Mouse (Mus musculus): Measurements from ENCODE around the gene Ptprn2. TPM values are rescaled to one million over a fixed set of nuclear protein-coding genes. Genes with fewer than 3 reads are reported as not detected.

The Ptprn2 gene
- polyA plus RNA-seq, 1 experiment from 2014 or later: 0.08 TPM

DNA sequence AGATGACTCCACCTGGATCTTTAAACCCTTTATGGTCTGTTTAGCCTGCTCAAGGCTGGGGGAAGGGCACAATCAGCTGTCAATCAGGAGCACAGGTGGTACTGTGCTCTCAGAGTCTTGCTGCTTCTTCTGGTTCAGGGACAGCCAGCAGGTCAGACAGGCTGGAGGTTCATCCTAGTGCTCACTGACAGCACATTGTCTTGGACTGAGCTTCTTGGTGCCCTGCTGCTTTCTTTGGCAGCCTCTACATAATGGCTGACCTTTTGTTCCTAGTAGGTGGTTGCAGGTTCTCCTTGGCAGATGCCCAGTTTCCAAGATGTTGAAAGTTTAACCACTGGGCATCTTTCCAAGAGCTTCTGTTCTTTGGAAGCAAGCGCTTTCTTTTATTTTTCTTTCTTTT, 55.1 kb downstream of the Ptprn2 start:
- Histone ChIP-seq H3K27me3 (ENCODE audit: control insufficient read depth, insufficient read depth, low read length) (no peaks in the 10 kb centered on the region), H3K27ac (ENCODE audit: low read depth, low read length) (no peak overlapping the region), H3K4me2 (replicated peaks; ENCODE audit: low read depth, low read length) (no peak overlapping the region), H3K9me3 (ENCODE audit: control insufficient read depth, low read length) (no peaks in the 10 kb centered on the region), H3K9ac (ENCODE audit: low read depth, low read length) (no peak overlapping the region), H3K4me3 (ENCODE audit: low read length) (no peak overlapping the region), H3K36me3 (ENCODE audit: control insufficient read depth, insufficient read depth, low read length) (no peaks in the 10 kb centered on the region), H3K4me1 (ENCODE audit: control insufficient read depth, insufficient read depth, low read length) (no peaks in the 10 kb centered on the region)
- WGBS: 74% methylated on average over 1 of the region's 1 CpGs
- ATAC-seq (ENCODE audit: low FRiP score, low TSS enrichment): no peak

DNA sequence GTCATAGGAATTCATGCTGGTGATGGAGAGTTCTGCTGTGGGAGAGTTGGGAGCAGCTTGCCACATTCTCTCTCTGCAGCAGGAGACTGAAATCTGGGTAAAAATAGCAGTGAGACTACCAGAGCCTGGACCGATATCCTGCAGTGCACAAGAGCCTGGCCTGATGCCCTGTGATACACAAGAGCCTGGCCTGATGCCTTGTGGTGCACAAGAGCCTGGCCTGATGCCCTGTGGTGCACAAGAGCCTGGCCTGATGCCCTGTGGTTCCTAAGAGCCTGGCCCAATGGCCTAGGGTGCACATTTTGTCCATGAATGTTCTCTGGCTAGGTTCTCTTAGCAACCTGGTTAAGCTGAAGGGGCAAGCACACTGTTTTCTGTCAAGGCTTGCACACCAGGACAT, 64.5 kb downstream of the Ptprn2 start:
- Histone ChIP-seq H3K27me3 (ENCODE audit: control insufficient read depth, insufficient read depth, low read length) (no peaks in the 10 kb centered on the region), H3K36me3 (ENCODE audit: control insufficient read depth, insufficient read depth, low read length) (no peaks in the 10 kb centered on the region), H3K4me3 (ENCODE audit: low read length) (no peak overlapping the region), H3K4me1 (ENCODE audit: control insufficient read depth, insufficient read depth, low read length) (no peaks in the 10 kb centered on the region), H3K27ac (ENCODE audit: low read depth, low read length) (no peak overlapping the region), H3K9me3 (ENCODE audit: control insufficient read depth, low read length) (no peaks in the 10 kb centered on the region), H3K9ac (ENCODE audit: low read depth, low read length) (no peak overlapping the region), H3K4me2 (replicated peaks; ENCODE audit: low read depth, low read length) (no peak overlapping the region)
- ATAC-seq (ENCODE audit: low FRiP score, low TSS enrichment): no peak
- WGBS: 87% methylated on average over 1 of the region's 1 CpGs

DNA sequence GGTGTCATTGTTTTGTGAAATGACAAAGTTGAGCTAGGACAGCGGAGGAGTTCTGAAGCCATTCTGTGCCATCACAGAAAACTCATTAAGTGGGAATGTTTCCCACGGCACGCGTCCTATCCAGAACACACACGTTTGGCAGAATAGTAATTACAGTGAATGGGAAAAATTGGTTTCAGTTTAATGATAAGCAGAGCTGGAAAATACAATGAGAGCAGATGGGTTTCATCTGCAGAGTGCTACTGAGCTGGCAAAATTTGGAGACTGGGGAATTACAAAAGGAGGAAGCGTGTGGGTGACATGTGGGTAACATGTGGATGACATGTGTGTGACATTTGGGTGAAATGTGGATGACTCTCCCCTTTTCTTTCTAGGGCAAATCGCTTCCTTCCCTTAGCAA, 66.0 kb downstream of the Ptprn2 start:
- Histone ChIP-seq H3K4me3 (ENCODE audit: low read length) (no peak overlapping the region), H3K9me3 (ENCODE audit: control insufficient read depth, low read length) (no peaks in the 10 kb centered on the region), H3K4me1 (ENCODE audit: control insufficient read depth, insufficient read depth, low read length) (no peaks in the 10 kb centered on the region), H3K36me3 (ENCODE audit: control insufficient read depth, insufficient read depth, low read length) (no peaks in the 10 kb centered on the region), H3K9ac (ENCODE audit: low read depth, low read length) (no peak overlapping the region), H3K4me2 (replicated peaks; ENCODE audit: low read depth, low read length) (no peak overlapping the region), H3K27me3 (ENCODE audit: control insufficient read depth, insufficient read depth, low read length) (no peaks in the 10 kb centered on the region), H3K27ac (ENCODE audit: low read depth, low read length) (no peak overlapping the region)
- WGBS: 84% methylated on average over 7 of the region's 7 CpGs
- no peak for ATAC-seq (ENCODE audit: low FRiP score, low TSS enrichment)

DNA sequence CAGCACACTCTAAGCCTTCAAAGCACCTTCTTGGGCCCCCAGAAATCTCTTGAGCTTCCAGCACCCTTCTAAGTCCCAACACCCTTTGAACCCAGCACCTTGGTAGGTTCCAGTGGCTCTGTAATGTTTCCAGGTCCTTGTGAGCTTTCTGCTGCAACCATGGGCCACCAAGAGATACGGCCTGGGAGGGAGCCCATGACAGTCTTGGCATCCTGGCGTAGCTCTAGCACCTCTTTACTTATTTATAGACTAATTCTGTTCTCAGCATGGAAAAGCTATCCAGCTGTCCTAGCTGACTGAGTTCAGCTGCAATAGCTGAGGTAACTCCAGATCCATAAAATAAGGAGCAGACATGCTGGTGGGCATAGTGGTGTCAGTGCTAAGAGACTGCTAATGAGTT, 66.8 kb downstream of the Ptprn2 start:
- Histone ChIP-seq H3K4me3 (ENCODE audit: low read length) (no peak overlapping the region), H3K9me3 (ENCODE audit: control insufficient read depth, low read length) (no peaks in the 10 kb centered on the region), H3K4me2 (replicated peaks; ENCODE audit: low read depth, low read length) (no peak overlapping the region), H3K36me3 (ENCODE audit: control insufficient read depth, insufficient read depth, low read length) (no peaks in the 10 kb centered on the region), H3K27me3 (ENCODE audit: control insufficient read depth, insufficient read depth, low read length) (no peaks in the 10 kb centered on the region), H3K4me1 (ENCODE audit: control insufficient read depth, insufficient read depth, low read length) (no peaks in the 10 kb centered on the region), H3K27ac (ENCODE audit: low read depth, low read length) (no peak overlapping the region), H3K9ac (ENCODE audit: low read depth, low read length) (no peak overlapping the region)
- 83% methylated on average over 2 of the region's 2 CpGs for WGBS
- ATAC-seq (ENCODE audit: low FRiP score, low TSS enrichment): no peak

DNA sequence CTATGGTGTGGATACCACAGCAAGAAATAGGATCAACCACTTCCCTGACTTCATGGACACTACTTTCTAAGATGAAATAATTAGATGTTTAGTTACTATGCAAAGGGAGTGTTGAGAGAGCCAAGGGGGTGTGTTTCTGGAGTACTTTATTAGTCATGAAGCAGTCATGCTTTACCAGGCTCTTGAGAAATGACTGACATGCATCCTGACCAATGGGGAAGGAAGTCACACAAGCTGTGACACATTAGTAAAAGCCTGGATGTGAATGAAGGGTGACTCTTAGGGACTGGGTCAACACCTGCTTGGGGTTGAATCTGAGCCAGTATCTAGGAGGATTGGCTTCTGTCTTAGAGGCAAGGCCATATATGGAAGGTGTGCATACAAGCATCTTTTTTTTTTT, 67.8 kb downstream of the Ptprn2 start:
- Histone ChIP-seq H3K4me1 (ENCODE audit: control insufficient read depth, insufficient read depth, low read length) (no peaks in the 10 kb centered on the region), H3K36me3 (ENCODE audit: control insufficient read depth, insufficient read depth, low read length) (no peaks in the 10 kb centered on the region), H3K27ac (ENCODE audit: low read depth, low read length) (no peak overlapping the region), H3K9me3 (ENCODE audit: control insufficient read depth, low read length) (no peaks in the 10 kb centered on the region), H3K4me2 (replicated peaks; ENCODE audit: low read depth, low read length) (no peak overlapping the region), H3K9ac (ENCODE audit: low read depth, low read length) (no peak overlapping the region), H3K4me3 (ENCODE audit: low read length) (no peak overlapping the region), H3K27me3 (ENCODE audit: control insufficient read depth, insufficient read depth, low read length) (no peaks in the 10 kb centered on the region)
- ATAC-seq (ENCODE audit: low FRiP score, low TSS enrichment): no peak

DNA sequence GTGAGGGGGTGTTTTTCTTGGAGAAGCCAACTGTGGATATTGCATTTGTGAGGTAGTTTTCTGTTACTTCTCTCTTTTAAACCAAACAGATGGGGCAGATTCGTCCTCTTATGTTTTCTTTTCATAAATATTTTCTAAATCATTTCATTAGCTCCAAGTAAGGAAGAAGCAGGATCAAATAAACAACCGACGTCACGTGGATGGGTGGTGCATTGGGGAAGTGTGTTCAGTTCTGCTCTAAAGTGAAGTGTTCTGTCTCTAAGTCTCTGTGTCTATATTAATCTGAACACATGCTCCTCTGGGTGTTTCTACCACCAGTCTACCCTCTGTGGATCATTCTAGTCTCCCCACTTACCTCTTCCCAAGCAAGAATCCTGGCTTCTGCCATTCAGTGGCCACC, 70.4 kb downstream of the Ptprn2 start:
- Histone ChIP-seq H3K4me3 (ENCODE audit: low read length) (no peak overlapping the region), H3K4me2 (replicated peaks; ENCODE audit: low read depth, low read length) (no peak overlapping the region), H3K36me3 (ENCODE audit: control insufficient read depth, insufficient read depth, low read length) (no peaks in the 10 kb centered on the region), H3K27me3 (ENCODE audit: control insufficient read depth, insufficient read depth, low read length) (no peaks in the 10 kb centered on the region), H3K9me3 (ENCODE audit: control insufficient read depth, low read length) (no peaks in the 10 kb centered on the region), H3K9ac (ENCODE audit: low read depth, low read length) (no peak overlapping the region), H3K4me1 (ENCODE audit: control insufficient read depth, insufficient read depth, low read length) (no peaks in the 10 kb centered on the region), H3K27ac (ENCODE audit: low read depth, low read length) (no peak overlapping the region)
- ATAC-seq (ENCODE audit: low FRiP score, low TSS enrichment): no peak
- 75% methylated on average over 4 of the region's 4 CpGs for WGBS

DNA sequence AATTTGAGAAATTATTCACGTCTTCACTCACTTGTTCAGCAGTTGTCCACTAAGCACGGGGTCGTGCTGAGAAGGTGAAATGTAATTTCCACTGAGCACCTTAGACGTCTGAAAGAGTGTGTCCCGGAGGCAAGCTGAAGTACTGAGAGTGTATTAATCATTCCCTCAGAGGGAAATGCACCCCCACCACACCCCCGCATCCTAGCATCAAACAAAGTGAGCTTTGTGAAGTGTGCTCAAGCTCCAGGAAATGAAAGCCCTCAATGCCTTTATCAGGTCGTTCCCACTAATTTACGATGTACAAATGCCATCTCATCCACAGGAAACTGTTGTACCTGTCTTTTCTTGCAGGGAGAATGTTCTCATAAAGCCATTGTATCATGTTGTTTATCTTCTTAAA, 78.9 kb downstream of the Ptprn2 start:
- Histone ChIP-seq H3K9me3 (ENCODE audit: control insufficient read depth, low read length) (no peaks in the 10 kb centered on the region), H3K4me1 (ENCODE audit: control insufficient read depth, insufficient read depth, low read length) (no peaks in the 10 kb centered on the region), H3K27me3 (ENCODE audit: control insufficient read depth, insufficient read depth, low read length) (no peaks in the 10 kb centered on the region), H3K9ac (ENCODE audit: low read depth, low read length) (no peak overlapping the region), H3K4me3 (ENCODE audit: low read length) (no peak overlapping the region), H3K4me2 (replicated peaks; ENCODE audit: low read depth, low read length) (no peak overlapping the region), H3K36me3 (ENCODE audit: control insufficient read depth, insufficient read depth, low read length) (no peaks in the 10 kb centered on the region), H3K27ac (ENCODE audit: low read depth, low read length) (no peak overlapping the region)
- 37% methylated on average over 8 of the region's 8 CpGs for WGBS
- no peak for ATAC-seq (ENCODE audit: low FRiP score, low TSS enrichment)

DNA sequence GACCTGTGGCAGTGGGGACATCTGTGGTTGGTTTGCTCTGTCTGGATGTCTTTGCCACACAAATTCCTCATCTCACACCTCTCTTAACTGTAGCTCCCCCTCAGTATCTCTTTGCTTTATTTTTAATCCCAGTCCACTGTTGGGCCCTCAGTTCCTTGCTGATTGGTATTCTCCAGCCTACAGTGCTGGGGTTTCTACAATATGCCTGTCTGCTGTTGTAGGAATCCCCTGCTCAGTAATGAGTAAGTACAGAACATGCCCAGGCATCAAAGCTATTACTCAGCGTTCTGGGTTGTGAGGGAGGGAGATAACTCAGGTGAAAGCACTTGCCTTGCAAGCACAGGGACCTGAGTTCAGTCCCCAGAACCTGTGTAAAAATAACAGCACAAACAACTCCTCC, 81.2 kb downstream of the Ptprn2 start:
- H3K9me3 ChIP-seq (ENCODE audit: control insufficient read depth, low read length): no peaks in the 10 kb centered on the region
- 56% methylated on average over 1 of the region's 1 CpGs for WGBS
- H3K36me3 ChIP-seq (ENCODE audit: control insufficient read depth, insufficient read depth, low read length): no peaks in the 10 kb centered on the region
- H3K9ac ChIP-seq (ENCODE audit: low read depth, low read length): no peak overlapping the region
- no peak overlapping the region for H3K27ac ChIP-seq (ENCODE audit: low read depth, low read length)
- H3K4me2 ChIP-seq (replicated peaks; ENCODE audit: low read depth, low read length): no peak overlapping the region
- no peak overlapping the region for H3K4me3 ChIP-seq (ENCODE audit: low read length)
- H3K4me1 ChIP-seq (ENCODE audit: control insufficient read depth, insufficient read depth, low read length): no peaks in the 10 kb centered on the region
- ATAC-seq (ENCODE audit: low FRiP score, low TSS enrichment): no peak
- no peaks in the 10 kb centered on the region for H3K27me3 ChIP-seq (ENCODE audit: control insufficient read depth, insufficient read depth, low read length)

DNA sequence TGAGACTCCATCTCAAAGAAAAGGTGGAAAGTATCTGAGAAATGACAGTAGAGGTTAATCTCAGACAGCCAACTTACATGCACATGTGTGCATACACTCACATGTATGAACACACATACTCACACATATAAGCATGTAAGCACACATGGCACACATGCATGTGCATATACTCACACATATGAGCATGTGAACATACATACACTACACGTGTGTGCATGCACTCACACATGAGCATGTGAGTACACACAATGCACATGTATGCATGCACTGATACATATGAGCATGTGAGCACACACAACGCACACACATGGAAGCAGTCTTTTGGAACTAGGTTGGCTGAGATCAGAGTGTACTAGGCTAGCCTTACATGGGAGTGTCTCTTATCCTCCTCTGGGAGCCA, 81.7 kb downstream of the Ptprn2 start:
- WGBS: 81% methylated on average over 2 of the region's 2 CpGs
- H3K4me2 ChIP-seq (replicated peaks; ENCODE audit: low read depth, low read length): no peak overlapping the region

DNA sequence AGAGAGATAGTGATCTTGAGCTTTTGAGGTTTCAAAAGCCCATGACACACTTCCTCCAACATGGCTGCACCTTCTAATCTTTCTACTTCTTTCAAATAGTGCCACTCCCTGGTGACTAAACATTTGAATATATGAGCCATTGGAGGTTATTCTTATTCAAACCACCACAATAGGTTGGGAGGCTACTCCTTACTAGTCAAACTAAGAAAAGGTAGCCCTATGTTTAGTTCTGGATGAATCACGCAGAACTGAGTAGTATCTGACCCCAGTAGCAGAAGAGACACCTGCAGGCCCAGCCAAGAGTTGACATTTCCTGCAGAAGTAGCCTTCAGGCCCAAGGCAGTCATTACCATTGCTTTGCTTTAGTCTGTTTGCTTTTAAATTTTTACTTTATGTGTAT, 84.0 kb downstream of the Ptprn2 start:
- Histone ChIP-seq H3K27ac (ENCODE audit: low read depth, low read length) (no peak overlapping the region), H3K9ac (ENCODE audit: low read depth, low read length) (no peak overlapping the region), H3K4me2 (replicated peaks; ENCODE audit: low read depth, low read length) (no peak overlapping the region), H3K4me1 (ENCODE audit: control insufficient read depth, insufficient read depth, low read length) (no peaks in the 10 kb centered on the region), H3K4me3 (ENCODE audit: low read length) (no peak overlapping the region), H3K9me3 (ENCODE audit: control insufficient read depth, low read length) (no peaks in the 10 kb centered on the region), H3K36me3 (ENCODE audit: control insufficient read depth, insufficient read depth, low read length) (no peaks in the 10 kb centered on the region), H3K27me3 (ENCODE audit: control insufficient read depth, insufficient read depth, low read length) (no peaks in the 10 kb centered on the region)
- 64% methylated on average over 1 of the region's 1 CpGs for WGBS
- ATAC-seq (ENCODE audit: low FRiP score, low TSS enrichment): no peak

More for the DNA sequence above, 81.7 kb downstream of the Ptprn2 start:
- no peaks in the 10 kb centered on the region for H3K36me3 ChIP-seq (ENCODE audit: control insufficient read depth, insufficient read depth, low read length)
- H3K27me3 ChIP-seq (ENCODE audit: control insufficient read depth, insufficient read depth, low read length): no peaks in the 10 kb centered on the region
- H3K27ac ChIP-seq (ENCODE audit: low read depth, low read length): no peak overlapping the region
- no peak overlapping the region for H3K9ac ChIP-seq (ENCODE audit: low read depth, low read length)
- H3K4me3 ChIP-seq (ENCODE audit: low read length): no peak overlapping the region
- ATAC-seq (ENCODE audit: low FRiP score, low TSS enrichment): no peak
- no peaks in the 10 kb centered on the region for H3K4me1 ChIP-seq (ENCODE audit: control insufficient read depth, insufficient read depth, low read length)
- no peaks in the 10 kb centered on the region for H3K9me3 ChIP-seq (ENCODE audit: control insufficient read depth, low read length)
